Mouse (Mus musculus) fibroblast of lung, adult 2 months (primary cell): ENCODE data around the gene Glis3.

Experiments used
- DNase-seq: peaks from one replicate; pipeline ENCODE4 v3.0.0-alpha.2; 2011; ENCODE audit warnings: low read depth

Glis3 gene

DNA sequence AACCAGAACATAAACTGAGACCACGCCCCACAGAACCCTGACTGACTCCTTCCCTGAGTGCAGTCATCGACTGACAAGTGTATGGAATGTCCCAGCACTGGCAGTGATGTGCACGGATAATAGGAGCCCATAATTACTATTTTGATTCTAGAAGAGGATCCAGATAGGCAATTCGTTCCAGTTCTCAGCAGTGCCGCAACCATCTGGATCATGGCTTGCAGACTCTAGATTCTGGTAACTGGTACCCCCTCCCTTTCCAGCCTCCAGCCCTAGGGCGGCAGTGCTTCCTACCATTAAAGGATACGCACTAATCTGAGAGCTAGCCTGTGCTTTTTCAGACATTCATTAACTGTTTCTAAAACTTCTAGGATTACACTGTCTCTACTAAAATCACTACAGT, 24.7 kb downstream of the Glis3 start:
- no peak for DNase-seq

DNA sequence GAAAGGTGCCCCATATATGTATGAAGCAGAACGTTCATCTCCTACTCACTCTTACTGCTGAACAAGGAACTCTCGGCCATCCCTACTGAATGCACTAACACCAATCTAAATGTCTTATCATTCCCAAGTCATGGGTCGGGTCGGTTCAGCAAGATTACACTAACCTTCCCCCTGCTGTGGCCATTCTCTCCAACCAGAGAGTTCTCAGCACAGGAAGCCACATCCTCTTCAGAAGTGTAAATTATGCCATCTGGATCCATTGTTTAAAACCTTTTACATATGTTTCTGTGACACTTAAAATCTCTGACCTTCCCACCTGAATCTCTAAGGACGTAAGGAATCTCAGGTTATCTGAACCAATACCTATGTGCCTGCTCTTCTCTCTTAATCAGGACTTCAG, 29.0 kb downstream of the Glis3 start:
- DNase-seq: no peak

DNA sequence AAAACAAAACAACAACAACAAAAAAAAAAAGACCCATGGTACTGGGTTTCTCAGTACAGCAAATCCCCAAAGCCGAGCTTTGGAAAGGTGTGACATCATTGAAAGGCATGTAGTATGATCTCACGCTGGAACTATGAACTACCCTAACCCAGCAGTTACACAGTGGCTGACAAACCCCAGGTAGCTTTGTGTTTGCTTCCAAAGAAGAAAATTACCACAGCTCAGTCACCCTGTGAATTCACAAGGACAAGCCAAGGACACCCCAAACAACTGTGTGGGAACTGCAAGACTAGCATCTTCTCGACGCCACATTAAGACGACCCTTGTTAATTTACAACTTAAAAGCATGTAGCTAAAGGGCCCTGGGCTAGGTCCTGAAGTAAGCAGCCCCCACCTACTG, 30.4 kb downstream of the Glis3 start:
- DNase-seq: no peak

GRCm38 (mm10) chr19:28648881-28649280, 31.0 kb downstream of the Glis3 start:
- DNase-seq: no peak

GRCm38 (mm10) chr19:28647424-28647823, 32.5 kb downstream of the Glis3 start:
- DNase-seq: no peak

GRCm38 (mm10) chr19:28646286-28646685, 33.6 kb downstream of the Glis3 start:
- DNase-seq: no peak

GRCm38 (mm10) chr19:28640861-28641381, 39.0 kb downstream of the Glis3 start:
- no peak for DNase-seq

GRCm38 (mm10) chr19:28635991-28636553, 43.8 kb downstream of the Glis3 start:
- no peak for DNase-seq

- no peak for DNase-seq
These were observed 44.9 kb downstream of the Glis3 start for GRCm38 (mm10) chr19:28634986-28635385.

DNA sequence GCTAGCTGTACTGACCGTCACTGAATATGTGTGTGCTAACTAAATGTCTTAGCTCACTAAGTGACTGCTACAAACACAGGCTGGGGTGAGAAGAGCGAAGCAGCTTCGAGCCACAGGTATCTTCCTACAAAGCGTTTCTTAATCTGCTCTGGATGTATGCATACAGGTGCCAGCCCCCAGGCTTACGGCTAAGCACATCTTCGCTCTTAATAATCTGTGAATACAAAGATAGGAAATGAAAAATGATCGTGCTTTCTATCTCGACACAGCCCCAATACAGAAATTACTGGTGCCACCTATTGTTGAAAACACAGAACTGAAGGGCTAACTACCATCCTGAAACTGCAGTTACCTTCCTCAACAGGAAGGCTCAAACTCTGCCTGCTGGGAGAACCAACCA, 51.5 kb downstream of the Glis3 start:
- DNase-seq: no peak

GRCm38 (mm10) chr19:28626189-28626588, 53.7 kb downstream of the Glis3 start:
- no peak for DNase-seq

DNA sequence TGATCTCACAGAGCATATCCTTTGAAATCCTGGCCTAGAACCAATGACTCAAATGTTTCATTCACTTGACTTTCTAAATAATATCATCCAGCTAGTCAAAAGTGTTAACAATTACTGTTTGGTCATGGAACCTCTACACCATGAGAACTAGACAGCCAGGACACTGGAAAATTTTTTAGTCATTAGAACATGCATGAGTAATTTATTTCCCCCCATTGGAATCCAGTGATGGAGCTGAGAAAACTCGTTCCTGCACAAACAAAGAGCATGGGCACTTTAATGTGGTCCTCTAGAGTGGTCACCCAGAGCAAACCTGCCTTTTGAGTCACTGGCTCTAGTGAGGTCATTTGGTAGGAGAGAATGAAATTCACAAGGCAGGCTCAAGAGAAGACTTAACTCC, 55.3 kb downstream of the Glis3 start:
- DNase-seq: peak; percentile 74

DNA sequence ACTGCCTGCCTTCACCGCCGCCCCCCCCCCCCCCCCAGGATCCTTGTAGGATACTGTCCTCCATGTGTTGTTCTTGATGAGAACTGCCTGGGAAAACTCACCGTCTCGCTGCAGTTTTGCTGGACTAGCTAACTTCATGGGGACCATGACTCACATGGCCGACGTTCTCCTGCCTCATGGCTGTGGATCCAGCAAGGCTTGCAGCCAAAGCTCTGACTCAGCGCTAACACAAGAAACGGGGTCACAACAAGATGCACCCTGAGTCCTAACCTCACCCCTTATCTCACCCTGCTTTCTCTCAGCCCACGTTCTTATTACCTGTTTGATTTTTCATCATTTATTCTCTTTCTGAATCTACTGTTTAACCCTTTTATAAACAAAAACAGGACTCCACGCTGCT, 56.2 kb downstream of the Glis3 start:
- peak; percentile 89 for DNase-seq

DNA sequence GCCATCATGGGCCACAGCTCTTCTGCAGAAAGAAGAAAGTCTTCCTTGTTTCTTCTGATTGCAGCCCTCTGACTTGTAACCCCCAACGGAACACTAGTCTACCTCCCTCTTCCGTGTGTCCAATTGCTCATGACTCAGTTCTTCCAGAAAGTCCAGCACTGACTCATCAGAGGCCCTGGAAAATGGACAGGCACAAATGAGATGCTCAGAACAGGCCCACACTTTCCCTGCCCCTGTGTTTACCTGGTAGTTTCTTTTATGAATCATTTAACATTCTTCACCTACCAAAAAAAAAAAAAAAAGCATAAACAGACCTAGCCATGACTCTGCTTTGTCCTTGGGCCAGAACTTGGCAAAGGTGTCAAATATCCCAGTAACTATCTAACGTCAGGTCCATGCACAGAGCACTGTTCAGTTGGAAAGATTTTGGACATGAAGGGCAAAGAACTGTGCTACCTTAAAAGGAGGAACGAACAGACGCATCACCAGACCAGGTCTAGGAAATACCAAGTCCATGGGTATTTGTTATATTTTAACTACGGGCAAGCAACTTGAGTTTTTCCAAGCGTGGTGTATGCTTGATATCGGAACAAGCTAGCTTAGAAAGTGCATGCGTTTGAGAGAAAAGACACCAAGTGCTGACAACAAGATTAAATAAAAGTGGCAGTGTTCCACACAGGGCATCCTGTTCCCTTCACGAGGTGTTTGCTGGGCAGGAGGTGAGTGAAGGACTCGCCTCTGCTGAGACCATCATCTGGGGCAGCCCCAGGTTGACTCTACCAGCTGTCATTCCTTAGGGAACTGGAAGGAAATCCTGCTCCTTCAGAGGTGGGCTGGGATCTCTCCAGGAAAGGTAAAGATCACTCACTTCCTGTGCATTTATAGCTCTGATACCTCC, 58.0 kb downstream of the Glis3 start:
- peak; percentile 81 for DNase-seq

DNA sequence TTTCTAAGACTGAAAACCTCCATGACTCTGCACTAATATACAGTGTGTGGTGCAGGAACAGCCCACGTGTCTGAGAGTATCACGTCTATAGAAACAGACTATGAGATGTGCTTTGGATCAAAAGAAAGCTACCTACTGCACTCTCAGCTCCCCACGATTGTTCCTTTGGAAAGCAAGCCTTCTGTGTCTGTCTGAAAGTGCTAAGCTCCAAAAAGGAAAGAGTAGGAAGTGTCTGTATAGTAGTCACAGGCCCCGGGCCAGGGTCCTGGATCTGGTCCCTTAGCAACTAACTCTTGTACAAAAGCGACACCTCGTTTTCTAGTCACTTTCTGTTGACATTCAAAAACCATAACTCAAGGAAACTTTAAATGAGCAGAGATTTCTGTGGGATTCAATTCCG, 62.1 kb downstream of the Glis3 start:
- DNase-seq: no peak

DNA sequence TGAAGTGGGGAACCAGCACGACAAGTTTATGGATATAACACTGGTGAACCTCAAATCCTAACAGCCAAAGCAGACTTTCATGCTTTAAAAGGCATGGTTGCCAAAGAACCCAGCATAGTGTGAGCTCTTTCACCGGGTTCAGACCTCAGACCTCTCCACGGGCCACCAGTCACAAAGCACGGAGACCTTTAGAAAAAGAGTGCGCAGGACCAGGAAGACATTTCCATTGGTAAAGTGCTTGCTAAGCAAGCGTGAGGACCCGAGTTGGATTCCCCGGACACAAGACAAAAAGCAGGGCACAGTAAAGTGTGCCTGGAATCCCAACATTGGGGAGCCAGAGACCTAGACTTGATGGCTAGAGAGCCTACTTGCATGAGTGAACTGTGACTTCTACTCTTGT, 62.7 kb downstream of the Glis3 start:
- DNase-seq: no peak

GRCm38 (mm10) chr19:28616487-28616886, 63.4 kb downstream of the Glis3 start:
- DNase-seq: no peak

- no peak for DNase-seq
These were observed 67.6 kb downstream of the Glis3 start for GRCm38 (mm10) chr19:28612249-28612648.

GRCm38 (mm10) chr19:28608747-28609146, 71.1 kb downstream of the Glis3 start:
- DNase-seq: no peak

DNA sequence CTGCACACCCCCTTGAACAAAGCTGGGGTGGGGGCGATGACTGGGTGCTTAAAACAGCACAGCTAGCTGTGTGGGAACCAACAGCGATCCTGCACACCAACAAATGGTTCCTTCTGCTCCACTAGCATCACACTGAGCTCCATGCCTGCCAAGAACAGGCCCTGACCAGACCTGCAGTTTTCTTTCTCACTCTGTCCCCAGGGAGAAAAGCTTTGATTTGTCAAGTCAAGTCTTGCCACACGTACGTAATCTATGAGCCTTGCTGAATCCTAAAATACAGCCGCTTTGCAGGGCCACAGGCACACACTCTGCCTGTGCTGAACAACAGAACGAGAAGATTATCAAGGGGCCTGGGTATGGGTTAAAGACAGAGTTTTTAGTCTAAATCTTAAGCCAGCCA, 71.6 kb downstream of the Glis3 start:
- no peak for DNase-seq

DNA sequence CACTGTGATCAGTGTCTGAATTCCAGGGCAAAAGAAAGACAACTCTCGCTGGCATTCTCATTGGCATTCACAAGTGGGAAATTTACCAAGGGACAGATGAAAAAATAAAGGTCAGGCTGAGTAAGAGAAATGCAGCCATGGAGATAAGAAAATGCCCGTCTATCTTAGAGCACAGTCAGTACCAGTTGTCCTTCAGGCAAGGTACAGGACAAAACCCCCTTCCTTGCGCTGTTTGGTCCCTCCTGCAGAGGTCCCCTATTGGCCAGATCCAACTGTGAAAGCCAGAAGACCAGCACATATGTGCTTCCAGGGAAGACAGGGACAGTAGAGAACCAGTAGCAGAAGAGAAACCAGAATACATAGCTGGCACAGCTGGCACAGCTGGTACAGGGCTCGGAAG, 79.0 kb downstream of the Glis3 start:
- no peak for DNase-seq

DNA sequence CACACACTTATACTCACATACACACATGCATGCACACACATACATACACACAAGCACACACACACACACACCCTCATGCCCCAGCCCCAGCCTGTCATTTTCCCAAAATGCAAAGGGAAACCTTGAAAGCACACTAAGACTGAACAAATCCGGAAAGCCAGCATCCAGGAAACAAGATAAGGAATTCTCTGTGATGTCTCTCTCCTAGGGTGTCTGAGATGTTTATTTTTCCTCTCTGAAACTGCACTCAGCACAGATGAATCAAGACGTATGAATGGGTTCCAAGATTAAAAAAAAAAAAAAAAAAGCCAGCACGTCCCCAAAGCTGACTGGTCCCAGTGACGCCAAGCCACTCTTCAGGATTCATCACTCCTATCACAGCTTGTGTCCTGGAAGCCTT, 85.7 kb downstream of the Glis3 start:
- no peak for DNase-seq

DNA sequence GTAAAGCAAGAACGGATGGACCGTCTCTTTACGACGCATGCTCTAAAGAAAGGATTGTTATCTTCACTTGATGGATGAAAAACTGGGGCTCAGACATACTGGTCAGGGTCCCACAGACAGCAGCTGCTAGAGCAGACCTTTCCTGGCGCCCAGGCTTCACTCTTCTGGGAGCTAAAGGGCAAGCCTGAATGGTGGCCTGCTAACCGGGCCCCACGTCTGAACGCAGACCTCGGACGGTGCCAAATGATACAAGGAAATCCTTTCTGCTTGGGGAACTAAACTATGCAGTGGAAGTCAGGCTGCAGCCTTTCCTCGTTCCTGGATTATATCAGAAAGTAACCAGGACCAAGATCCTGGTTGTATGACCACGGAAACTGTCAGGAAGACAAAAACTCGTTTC, 86.9 kb downstream of the Glis3 start:
- DNase-seq: no peak
